Mouse (Mus musculus) pancreas, adult 10 weeks (tissue): ENCODE results near the gene Rasd2. TPM values are rescaled to one million over a fixed set of nuclear protein-coding genes. Genes with fewer than 3 reads are reported as not detected.

ENCODE experiments used
- polyA plus RNA-seq: library from polyadenylated mRNA; stranded (reverse); fragments of 350-450 nt; fragmentation: Illumina TruSeq; extraction: RNeasy Lipid Tissue Mini Kit (QIAGEN cat#74804); gene quantifications from one replicate; pipeline ENCODE4 v1.2.3, GENCODE M21; 2015; ENCODE audit warnings: low read depth, low replicate concordance; ENCODE audit not compliant: insufficient read depth

Gene Rasd2
- polyA plus RNA-seq, result 0.57 TPM

DNA sequence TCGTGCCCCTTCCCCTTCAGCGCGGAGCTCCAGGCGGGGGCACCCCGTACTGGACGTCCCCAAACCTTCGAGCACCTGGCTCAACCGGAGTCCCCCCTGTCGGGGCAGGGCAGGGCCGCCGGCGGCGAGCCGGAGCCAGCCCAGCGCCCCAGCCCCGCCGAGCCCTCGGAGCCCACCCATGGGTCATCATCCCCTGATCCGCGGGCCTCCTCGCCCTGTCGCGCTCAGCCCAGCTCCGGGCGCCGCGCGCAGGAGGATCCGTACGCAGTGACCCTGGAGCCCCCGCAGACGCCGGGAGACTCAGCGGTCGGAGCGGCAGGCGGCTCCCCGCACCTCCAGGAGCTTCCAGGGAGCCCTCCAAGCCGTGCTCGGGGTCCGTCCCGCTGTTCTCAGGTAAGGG, at the start of gene Rasd2:
Gene Rasd2 (plus strand): TSS at position 259 of the 400 bp plus-strand sequence.

Other genes with a start within 250 kb of the Rasd2 start
- 5.1 TPM for gene Hmgxb4, start 220.6 kb upstream of the Rasd2 start, polyA plus RNA-seq
- gene Tom1, start 180.2 kb upstream of the Rasd2 start, polyA plus RNA-seq, result 15.7 TPM
- 3.7 TPM for gene Hmox1, start 120.3 kb upstream of the Rasd2 start, polyA plus RNA-seq
- 1.1 TPM for gene Mcm5, start 104.4 kb upstream of the Rasd2 start, polyA plus RNA-seq
- not detected for gene Gm10358, start 192.6 kb downstream of the Rasd2 start, polyA plus RNA-seq
- not detected for gene Iqcm, start 234.8 kb downstream of the Rasd2 start, polyA plus RNA-seq